Mouse (Mus musculus): ENCODE measurements around the gene Gabarapl1. TPM values are rescaled to one million over a fixed set of nuclear protein-coding genes. Genes with fewer than 3 reads are reported as not detected.

The Gabarapl1 gene
- polyA plus RNA-seq, 1 experiment from 2014 or later, result 44.3 TPM

- Histone ChIP-seq H3K4me2 (no peak within 1 kb of the TSS), H3K36me3 (no peaks in the 10 kb centered on the region), H3K4me3 (no peak within 1 kb of the TSS), H3K9me3 (replicated peaks) (no peaks in the 10 kb centered on the region), H3K9ac (no peak within 1 kb of the TSS), H3K27me3 (replicated peaks) (no peaks in the 10 kb centered on the region), H3K4me1 (replicated peaks) (no peaks in the 10 kb centered on the region), H3K27ac (ENCODE audit: poor library complexity, severe bottlenecking) (no peak within 1 kb of the TSS)
- WGBS, result 89% methylated on average over 8 of the region's 8 CpGs
- no peak for ATAC-seq (ENCODE audit: insufficient number of reproducible peaks, low FRiP score)
Observed at GRCm38 (mm10) chr6:129577605-129578004, 44.6 kb downstream of the Gabarapl1 start, which contains the start of gene Klre1. TSS of gene Klre1 (plus strand) at chr6:129577905.

GRCm38 (mm10) chr6:129581274-129581673 is 48.3 kb downstream of the Gabarapl1 start:
- no peak overlapping the region for H3K4me2 ChIP-seq
- H3K27me3 ChIP-seq (replicated peaks), result no peaks in the 10 kb centered on the region
- H3K4me3 ChIP-seq, result no peak overlapping the region
- 59% methylated on average over 4 of the region's 4 CpGs for WGBS
- H3K9me3 ChIP-seq (replicated peaks), result no peaks in the 10 kb centered on the region
- no peak overlapping the region for H3K9ac ChIP-seq
- no peaks in the 10 kb centered on the region for H3K36me3 ChIP-seq
- no peaks in the 10 kb centered on the region for H3K4me1 ChIP-seq (replicated peaks)
- ATAC-seq (ENCODE audit: insufficient number of reproducible peaks, low FRiP score), result no peak
- no peak overlapping the region for H3K27ac ChIP-seq (ENCODE audit: poor library complexity, severe bottlenecking)

- Histone ChIP-seq H3K4me1 (replicated peaks) (no peaks in the 10 kb centered on the region), H3K4me2 (no peak overlapping the region), H3K27me3 (replicated peaks) (no peaks in the 10 kb centered on the region), H3K27ac (ENCODE audit: poor library complexity, severe bottlenecking) (no peak overlapping the region), H3K9ac (no peak overlapping the region), H3K9me3 (replicated peaks) (no peaks in the 10 kb centered on the region), H3K36me3 (no peaks in the 10 kb centered on the region), H3K4me3 (no peak overlapping the region)
- ATAC-seq (ENCODE audit: insufficient number of reproducible peaks, low FRiP score), result no peak
- 49% methylated on average over 4 of the region's 4 CpGs for WGBS
Observed at GRCm38 (mm10) chr6:129581896-129582295, 48.9 kb downstream of the Gabarapl1 start.

- no peak overlapping the region for H3K9ac ChIP-seq
- H3K4me2 ChIP-seq, result no peak overlapping the region
- no peak overlapping the region for H3K4me3 ChIP-seq
- 66% methylated on average over 3 of the region's 3 CpGs for WGBS
- no peaks in the 10 kb centered on the region for H3K4me1 ChIP-seq (replicated peaks)
- H3K27me3 ChIP-seq (replicated peaks), result no peaks in the 10 kb centered on the region
- no peak for ATAC-seq (ENCODE audit: insufficient number of reproducible peaks, low FRiP score)
- H3K27ac ChIP-seq (ENCODE audit: poor library complexity, severe bottlenecking), result no peak overlapping the region
- H3K36me3 ChIP-seq, result no peaks in the 10 kb centered on the region
- H3K9me3 ChIP-seq (replicated peaks), result no peaks in the 10 kb centered on the region
Observed at GRCm38 (mm10) chr6:129583014-129583413, 50.1 kb downstream of the Gabarapl1 start.

GRCm38 (mm10) chr6:129591508-129591907 is 58.5 kb downstream of the Gabarapl1 start, which contains the start of gene Klrd1:
TSS of gene Klrd1 (plus strand) at chr6:129591782.
- no peak within 1 kb of the TSS for H3K4me2 ChIP-seq
- H3K27ac ChIP-seq (ENCODE audit: poor library complexity, severe bottlenecking), result no peak within 1 kb of the TSS
- no peaks in the 10 kb centered on the region for H3K4me1 ChIP-seq (replicated peaks)
- H3K4me3 ChIP-seq, result no peak within 1 kb of the TSS
- no peaks in the 10 kb centered on the region for H3K36me3 ChIP-seq
- no peaks in the 10 kb centered on the region for H3K27me3 ChIP-seq (replicated peaks)
- H3K9ac ChIP-seq, result no peak within 1 kb of the TSS
- WGBS, result 74% methylated on average over 3 of the region's 3 CpGs
- no peaks in the 10 kb centered on the region for H3K9me3 ChIP-seq (replicated peaks)
- ATAC-seq (ENCODE audit: insufficient number of reproducible peaks, low FRiP score), result no peak

Other genes with a start within 250 kb of the Gabarapl1 start
- gene 4922502D21Rik, start 201.4 kb upstream of the Gabarapl1 start, polyA plus RNA-seq (2016; fragmentation: Nextera tagmentation; extraction: Ambion mirVana), result not detected in 2 replicates
- gene Clec12a, start 190.5 kb upstream of the Gabarapl1 start, polyA plus RNA-seq (2016; fragmentation: Nextera tagmentation; extraction: Ambion mirVana), result 0.31 and 0.78 TPM in 2 replicates
- 0.33 and 0.64 TPM in 2 replicates for gene Clec12b, start 147.3 kb upstream of the Gabarapl1 start, polyA plus RNA-seq (2016; fragmentation: Nextera tagmentation; extraction: Ambion mirVana)
- 6.6 and 7.4 TPM in 2 replicates for gene Clec1b, start 135.9 kb upstream of the Gabarapl1 start, polyA plus RNA-seq (2016; fragmentation: Nextera tagmentation; extraction: Ambion mirVana)
- 0.10 and 0.27 TPM in 2 replicates for gene Clec9a, start 124.3 kb upstream of the Gabarapl1 start, polyA plus RNA-seq (2016; fragmentation: Nextera tagmentation; extraction: Ambion mirVana)
- 0.91 and 1.2 TPM in 2 replicates for gene Clec1a, start 81.2 kb upstream of the Gabarapl1 start, polyA plus RNA-seq (2016; fragmentation: Nextera tagmentation; extraction: Ambion mirVana)
- gene Olr1, start 26.0 kb upstream of the Gabarapl1 start, polyA plus RNA-seq (2016; fragmentation: Nextera tagmentation; extraction: Ambion mirVana), result 0.42 and 0.46 TPM in 2 replicates
- not detected in 2 replicates for gene Tmem52b, start 20.6 kb upstream of the Gabarapl1 start, polyA plus RNA-seq (2016; fragmentation: Nextera tagmentation; extraction: Ambion mirVana)
- not detected in 2 replicates for gene Klre1, start 44.7 kb downstream of the Gabarapl1 start, polyA plus RNA-seq (2016; fragmentation: Nextera tagmentation; extraction: Ambion mirVana)
- gene Klrd1, start 58.6 kb downstream of the Gabarapl1 start, polyA plus RNA-seq (2016; fragmentation: Nextera tagmentation; extraction: Ambion mirVana), result 0.23 TPM in 1 of 2 replicates, not detected in the other
- not detected in 2 replicates for gene Klrk1, start 90.7 kb downstream of the Gabarapl1 start, polyA plus RNA-seq (2016; fragmentation: Nextera tagmentation; extraction: Ambion mirVana)
- gene Klrc3, start 110.2 kb downstream of the Gabarapl1 start, polyA plus RNA-seq (2016; fragmentation: Nextera tagmentation; extraction: Ambion mirVana), result not detected in 2 replicates
- not detected in 2 replicates for gene Klrc2, start 127.5 kb downstream of the Gabarapl1 start, polyA plus RNA-seq (2016; fragmentation: Nextera tagmentation; extraction: Ambion mirVana)
- not detected in 2 replicates for gene Klrc1, start 145.8 kb downstream of the Gabarapl1 start, polyA plus RNA-seq (2016; fragmentation: Nextera tagmentation; extraction: Ambion mirVana)
- gene Klri1, start 184.0 kb downstream of the Gabarapl1 start, polyA plus RNA-seq (2016; fragmentation: Nextera tagmentation; extraction: Ambion mirVana), result not detected in 2 replicates
- not detected in 2 replicates for gene Klri2, start 207.3 kb downstream of the Gabarapl1 start, polyA plus RNA-seq (2016; fragmentation: Nextera tagmentation; extraction: Ambion mirVana)

Data from heart, embryonic 12.5 days (tissue).